Mouse (Mus musculus): ENCODE measurements around the gene Per3. TPM values are rescaled to one million over a fixed set of nuclear protein-coding genes. Genes with fewer than 3 reads are reported as not detected.
"Not testable (repeated sequence)": the region's sequence is repeated elsewhere in the genome, so short reads cannot be mapped to it uniquely, and the experiment has no call there.

The Per3 gene
- polyA plus RNA-seq, 1 experiment from 2014 or later = 5.7 TPM

- H3K4me2 ChIP-seq = no peak overlapping the region
- H3K4me1 ChIP-seq (replicated peaks) = no peaks in the 10 kb centered on the region
- WGBS = 36% methylated on average over 9 of the region's 9 CpGs
- H3K9me3 ChIP-seq (replicated peaks) = no peaks in the 10 kb centered on the region
- ATAC-seq (replicated peaks; ENCODE audit: insufficient number of reproducible peaks, insufficient read depth, low FRiP score, low read depth) = no peak
- H3K27me3 ChIP-seq = no peaks in the 10 kb centered on the region
- peaks cover 9% of the 10 kb centered on the region for H3K36me3 ChIP-seq
- H3K27ac ChIP-seq = no peak overlapping the region
- H3K4me3 ChIP-seq = no peak overlapping the region
- H3K9ac ChIP-seq = no peak overlapping the region
Observed at GRCm38 (mm10) chr4:151024152-151024551, 20.3 kb downstream of the Per3 start.

GRCm38 (mm10) chr4:151017356-151017755, 27.1 kb downstream of the Per3 start:
- not testable (repeated sequence) for H3K27me3 ChIP-seq; H3K9ac ChIP-seq; H3K27ac ChIP-seq; H3K4me3 ChIP-seq; H3K4me1 ChIP-seq (replicated peaks); H3K4me2 ChIP-seq; H3K9me3 ChIP-seq (replicated peaks); ATAC-seq (replicated peaks; ENCODE audit: insufficient number of reproducible peaks, insufficient read depth, low FRiP score, low read depth)
- 87% methylated on average over 1 of the region's 1 CpGs for WGBS
- H3K36me3 ChIP-seq = peaks cover 27% of the 10 kb centered on the region

- no peak overlapping the region for H3K27ac ChIP-seq
- H3K27me3 ChIP-seq = no peaks in the 10 kb centered on the region
- 81% methylated on average over 10 of the region's 10 CpGs for WGBS
- peaks cover 23% of the 10 kb centered on the region for H3K36me3 ChIP-seq
- H3K4me3 ChIP-seq = no peak overlapping the region
- H3K9ac ChIP-seq = no peak overlapping the region
- no peak overlapping the region for H3K4me2 ChIP-seq
- no peak for ATAC-seq (replicated peaks; ENCODE audit: insufficient number of reproducible peaks, insufficient read depth, low FRiP score, low read depth)
- no peaks in the 10 kb centered on the region for H3K4me1 ChIP-seq (replicated peaks)
- no peaks in the 10 kb centered on the region for H3K9me3 ChIP-seq (replicated peaks)
Observed at GRCm38 (mm10) chr4:151015946-151016345, 28.5 kb downstream of the Per3 start.

- no peak for ATAC-seq (replicated peaks; ENCODE audit: insufficient number of reproducible peaks, insufficient read depth, low FRiP score, low read depth)
- no peak overlapping the region for H3K4me3 ChIP-seq
- no peaks in the 10 kb centered on the region for H3K4me1 ChIP-seq (replicated peaks)
- H3K4me2 ChIP-seq = no peak overlapping the region
- no peak overlapping the region for H3K27ac ChIP-seq
- no peaks in the 10 kb centered on the region for H3K9me3 ChIP-seq (replicated peaks)
- no peaks in the 10 kb centered on the region for H3K27me3 ChIP-seq
- H3K36me3 ChIP-seq = peaks cover 10% of the 10 kb centered on the region; the same call in 1 of the 2 replicates
- no peak overlapping the region for H3K9ac ChIP-seq
- 84% methylated on average over 7 of the region's 7 CpGs for WGBS
Observed at GRCm38 (mm10) chr4:151010316-151010715, 34.1 kb downstream of the Per3 start.

GRCm38 (mm10) chr4:151006945-151007344, 37.5 kb downstream of the Per3 start:
- Histone ChIP-seq H3K9ac (no peak overlapping the region), H3K4me1 (replicated peaks) (no peaks in the 10 kb centered on the region), H3K9me3 (replicated peaks) (no peaks in the 10 kb centered on the region), H3K4me3 (no peak overlapping the region), H3K27ac (no peak overlapping the region), H3K36me3 (peaks cover 10% of the 10 kb centered on the region; the same call in 1 of the 2 replicates), H3K4me2 (no peak overlapping the region), H3K27me3 (no peaks in the 10 kb centered on the region)
- WGBS = 63% methylated on average over 6 of the region's 6 CpGs
- ATAC-seq (replicated peaks; ENCODE audit: insufficient number of reproducible peaks, insufficient read depth, low FRiP score, low read depth) = no peak

GRCm38 (mm10) chr4:151005656-151006318, 38.7 kb downstream of the Per3 start:
- H3K4me2 ChIP-seq = no peak overlapping the region
- H3K4me1 ChIP-seq (replicated peaks) = no peaks in the 10 kb centered on the region
- H3K4me3 ChIP-seq = no peak overlapping the region
- H3K27me3 ChIP-seq = no peaks in the 10 kb centered on the region
- 87% methylated on average over 13 of the region's 13 CpGs for WGBS
- no peak for ATAC-seq (replicated peaks; ENCODE audit: insufficient number of reproducible peaks, insufficient read depth, low FRiP score, low read depth)
- H3K36me3 ChIP-seq = peaks cover 10% of the 10 kb centered on the region; the same call in 1 of the 2 replicates
- no peak overlapping the region for H3K27ac ChIP-seq
- no peaks in the 10 kb centered on the region for H3K9me3 ChIP-seq (replicated peaks)
- H3K9ac ChIP-seq = no peak overlapping the region

- Histone ChIP-seq H3K36me3 (peaks cover 5% of the 10 kb centered on the region; the same call in 1 of the 2 replicates), H3K9me3 (replicated peaks) (no peaks in the 10 kb centered on the region), H3K4me3 (no peak overlapping the region), H3K4me1 (replicated peaks) (no peaks in the 10 kb centered on the region), H3K27ac (no peak overlapping the region), H3K9ac (no peak overlapping the region), H3K4me2 (no peak overlapping the region), H3K27me3 (no peaks in the 10 kb centered on the region)
- WGBS = 60% methylated on average over 13 of the region's 13 CpGs
- ATAC-seq (replicated peaks; ENCODE audit: insufficient number of reproducible peaks, insufficient read depth, low FRiP score, low read depth) = no peak
Observed at GRCm38 (mm10) chr4:151001397-151001796, 43.1 kb downstream of the Per3 start.

GRCm38 (mm10) chr4:150998626-150999025, 45.8 kb downstream of the Per3 start:
- WGBS = 88% methylated on average over 9 of the region's 9 CpGs
- Histone ChIP-seq H3K27me3 (no peaks in the 10 kb centered on the region), H3K36me3 (no peaks in the 10 kb centered on the region), H3K9ac (no peak overlapping the region), H3K4me1 (replicated peaks) (no peaks in the 10 kb centered on the region), H3K4me2 (no peak overlapping the region), H3K4me3 (no peak overlapping the region), H3K9me3 (replicated peaks) (no peaks in the 10 kb centered on the region), H3K27ac (no peak overlapping the region)
- ATAC-seq (replicated peaks; ENCODE audit: insufficient number of reproducible peaks, insufficient read depth, low FRiP score, low read depth) = no peak

GRCm38 (mm10) chr4:150996797-150997196, 47.7 kb downstream of the Per3 start, which contains the start of gene Uts2:
Gene Uts2 (plus strand): TSS chr4:150997097.
- Histone ChIP-seq H3K27me3 (no peaks in the 10 kb centered on the region), H3K9ac (no peak within 1 kb of the TSS), H3K9me3 (replicated peaks) (no peaks in the 10 kb centered on the region), H3K4me3 (no peak within 1 kb of the TSS), H3K36me3 (no peaks in the 10 kb centered on the region), H3K4me1 (replicated peaks) (no peaks in the 10 kb centered on the region), H3K27ac (no peak within 1 kb of the TSS), H3K4me2 (no peak within 1 kb of the TSS)
- WGBS = 79% methylated on average over 7 of the region's 7 CpGs
- ATAC-seq (replicated peaks; ENCODE audit: insufficient number of reproducible peaks, insufficient read depth, low FRiP score, low read depth) = no peak

- Histone ChIP-seq H3K4me1 (replicated peaks) (no peaks in the 10 kb centered on the region), H3K27ac (no peak overlapping the region), H3K4me3 (no peak overlapping the region), H3K9ac (no peak overlapping the region), H3K27me3 (no peaks in the 10 kb centered on the region), H3K36me3 (no peaks in the 10 kb centered on the region), H3K4me2 (no peak overlapping the region), H3K9me3 (replicated peaks) (no peaks in the 10 kb centered on the region)
- ATAC-seq (replicated peaks; ENCODE audit: insufficient number of reproducible peaks, insufficient read depth, low FRiP score, low read depth) = no peak
- WGBS = 45% methylated on average over 6 of the region's 6 CpGs
Observed at GRCm38 (mm10) chr4:150990148-150990547, 54.3 kb downstream of the Per3 start.

GRCm38 (mm10) chr4:150980153-150980552, 64.3 kb downstream of the Per3 start:
- no peak overlapping the region for H3K4me3 ChIP-seq
- H3K36me3 ChIP-seq = no peaks in the 10 kb centered on the region
- no peaks in the 10 kb centered on the region for H3K9me3 ChIP-seq (replicated peaks)
- ATAC-seq (replicated peaks; ENCODE audit: insufficient number of reproducible peaks, insufficient read depth, low FRiP score, low read depth) = no peak
- H3K27me3 ChIP-seq = no peaks in the 10 kb centered on the region
- no peak overlapping the region for H3K4me2 ChIP-seq
- no peak overlapping the region for H3K9ac ChIP-seq
- no peaks in the 10 kb centered on the region for H3K4me1 ChIP-seq (replicated peaks)
- 82% methylated on average over 5 of the region's 5 CpGs for WGBS
- no peak overlapping the region for H3K27ac ChIP-seq

- no peaks in the 10 kb centered on the region for H3K27me3 ChIP-seq
- ATAC-seq (replicated peaks; ENCODE audit: insufficient number of reproducible peaks, insufficient read depth, low FRiP score, low read depth) = no peak
- H3K4me1 ChIP-seq (replicated peaks) = no peaks in the 10 kb centered on the region
- WGBS = 72% methylated on average over 9 of the region's 9 CpGs
- no peak overlapping the region for H3K9ac ChIP-seq
- no peak overlapping the region for H3K27ac ChIP-seq
- H3K4me2 ChIP-seq = no peak overlapping the region
- no peaks in the 10 kb centered on the region for H3K36me3 ChIP-seq
- no peak overlapping the region for H3K4me3 ChIP-seq
- no peaks in the 10 kb centered on the region for H3K9me3 ChIP-seq (replicated peaks)
Observed at GRCm38 (mm10) chr4:150979455-150979854, 65.0 kb downstream of the Per3 start.

Measured in heart, embryonic 15.5 days (tissue).